Mouse (Mus musculus) heart, postnatal 0 days (tissue): ENCODE results near the gene Acss3. TPM values are rescaled to one million over a fixed set of nuclear protein-coding genes. Genes with fewer than 3 reads are reported as not detected.

Experiments used
- ATAC-seq: fragments of 200-750 bp; cut with Nextera tagmentation; 2 replicates; pipeline ENCODE4 v1.8.0; 2017; ENCODE audit warnings: low read depth, moderate number of reproducible peaks, moderate library complexity; ENCODE audit not compliant: insufficient read depth
- DNase-seq: peaks from one replicate; pipeline ENCODE4 v3.0.0-alpha.2; 2016; ENCODE audit warnings: low spot score
- H3K27ac ChIP-seq: fragments of 300-500 bp; sonication (generic); 2 replicates; pipeline ENCODE4 v1.5.1; 2014; ENCODE audit warnings: low read depth, mild to moderate bottlenecking
- H3K27me3 ChIP-seq: fragments of 300-500 bp; sonication (generic); 2 replicates; pipeline ENCODE4 v1.6.1; 2014; ENCODE audit warnings: low read length, mixed read lengths; ENCODE audit not compliant: control insufficient read depth, insufficient read depth
- H3K36me3 ChIP-seq: fragments of 300-500 bp; sonication (generic); replicated peaks from 2 replicates; pipeline ENCODE4 v1.6.1; 2014; ENCODE audit warnings: low read length, mixed read lengths; ENCODE audit not compliant: control insufficient read depth, insufficient read depth
- H3K4me1 ChIP-seq: fragments of 300-500 bp; sonication (generic); 2 replicates; pipeline ENCODE4 v1.6.1; 2014; ENCODE audit warnings: antibody characterized with exemption; ENCODE audit not compliant: control insufficient read depth, insufficient read depth
- H3K4me2 ChIP-seq: fragments of 300-500 bp; sonication (generic); 2 replicates; pipeline ENCODE4 v1.6.1; 2014; ENCODE audit warnings: low read depth, mild to moderate bottlenecking, low read length, moderate library complexity
- H3K4me3 ChIP-seq: fragments of 300-500 bp; sonication (generic); 2 replicates; pipeline ENCODE4 v1.5.1; 2014; ENCODE audit warnings: low read depth, low read length
- H3K9ac ChIP-seq: fragments of 300-500 bp; sonication (generic); replicated peaks from 2 replicates; pipeline ENCODE4 v1.6.1; 2014; ENCODE audit warnings: low read depth, low read length, mixed read lengths
- H3K9me3 ChIP-seq: fragments of 300-500 bp; sonication (generic); replicated peaks from 2 replicates; pipeline ENCODE4 v1.6.1; 2016; ENCODE audit warnings: low read length; ENCODE audit not compliant: control insufficient read depth
- CTCF ChIP-seq: IDR thresholded peaks from 2 replicates; pipeline ENCODE4 v1.5.1; 2016; ENCODE audit warnings: antibody characterized with exemption, control low read depth, low read depth
- EP300 ChIP-seq: IDR thresholded peaks from 2 replicates; pipeline ENCODE4 v1.6.1; 2016; ENCODE audit warnings: antibody characterized with exemption, low read depth
- WGBS: fragments of 180-500 bp; shearing (Covaris S2); extraction: QIAGEN DNeasy Blood & Tissue Kit; methylation state at CpG from one replicate; pipeline ENCODE4 v1.1.7; 2014; 5-methylcytosine and 5-hydroxymethylcytosine counted together
- polyA plus RNA-seq: library from polyadenylated mRNA; unstranded; fragments of >200 nt; fragmentation: Nextera tagmentation; extraction: Ambion mirVana; gene quantifications from 2 replicates; pipeline ENCODE4 v1.2.1, GENCODE M21; 2015
- total RNA-seq: library from RNA; depleted of rRNA; stranded (reverse); fragments of >200 nt; gene quantifications from 2 replicates; pipeline ENCODE4 v1.2.3, GENCODE M21; 2014; ENCODE audit warnings: low replicate concordance

Gene Acss3
- total and polyA plus RNA-seq, 2 experiments from 2014 or later, result 4.9 to 5.7 TPM

GRCm38 (mm10) chr10:107115930-107116642 lies 7.4 kb downstream of the Acss3 start:
- Histone ChIP-seq H3K4me2 (no peak overlapping the region), H3K4me1 (peaks cover 5% of the 10 kb centered on the region; the same call in 1 of the 2 replicates), H3K27me3 (no peaks in the 10 kb centered on the region), H3K4me3 (no peak overlapping the region), H3K27ac (no peak overlapping the region), H3K9me3 (no peaks in the 10 kb centered on the region), H3K36me3 (no peaks in the 10 kb centered on the region), H3K9ac (no peak overlapping the region)
- no peak for ATAC-seq
- TF ChIP-seq EP300 (no peak), CTCF (no peak)
- DNase-seq, result no peak
- 32% methylated on average over 1 of the region's 1 CpGs for WGBS

GRCm38 (mm10) chr10:107115121-107115520 lies 8.3 kb downstream of the Acss3 start:
- Histone ChIP-seq H3K36me3 (no peaks in the 10 kb centered on the region), H3K4me2 (no peak overlapping the region), H3K27ac (no peak overlapping the region), H3K9ac (no peak overlapping the region), H3K9me3 (no peaks in the 10 kb centered on the region), H3K27me3 (no peaks in the 10 kb centered on the region), H3K4me3 (no peak overlapping the region), H3K4me1 (peaks cover 5% of the 10 kb centered on the region; the same call in 1 of the 2 replicates)
- TF ChIP-seq CTCF (no peak), EP300 (no peak)
- WGBS, result 48% methylated on average over 1 of the region's 1 CpGs
- no peak for DNase-seq
- ATAC-seq, result no peak

GRCm38 (mm10) chr10:107094452-107094851 lies 29.0 kb downstream of the Acss3 start:
- Histone ChIP-seq H3K27ac (no peak overlapping the region), H3K9ac (no peak overlapping the region), H3K9me3 (no peaks in the 10 kb centered on the region), H3K36me3 (no peaks in the 10 kb centered on the region), H3K27me3 (no peaks in the 10 kb centered on the region), H3K4me2 (no peak overlapping the region), H3K4me3 (no peak overlapping the region), H3K4me1 (no peaks in the 10 kb centered on the region)
- WGBS, result 60% methylated on average over 3 of the region's 3 CpGs
- DNase-seq (no peak), ATAC-seq (no peak)
- TF ChIP-seq CTCF (no peak), EP300 (no peak)

GRCm38 (mm10) chr10:107053846-107054624 lies 69.4 kb downstream of the Acss3 start:
- WGBS, result 63% methylated on average over 4 of the region's 4 CpGs
- Histone ChIP-seq H3K4me1 (0 out of 2 replicates have a peak, but pooled peaks cover 5% of the 10 kb centered on the region), H3K27me3 (no peaks in the 10 kb centered on the region), H3K4me3 (no peak overlapping the region), H3K36me3 (no peaks in the 10 kb centered on the region), H3K27ac (no peak overlapping the region), H3K9me3 (no peaks in the 10 kb centered on the region), H3K4me2 (no peak overlapping the region), H3K9ac (no peak overlapping the region)
- ATAC-seq, result no peak
- TF ChIP-seq EP300, result no peak
- TF ChIP-seq CTCF, result no peak
- DNase-seq, result no peak

- no peak for DNase-seq
- WGBS, result 51% methylated on average over 2 of the region's 2 CpGs
- 0 out of 2 replicates have a peak, but pooled peaks cover 5% of the 10 kb centered on the region for H3K4me1 ChIP-seq
- H3K36me3 ChIP-seq, result no peaks in the 10 kb centered on the region
- no peak for TF ChIP-seq EP300
- no peak for TF ChIP-seq CTCF
- H3K9ac ChIP-seq, result no peak overlapping the region
- no peak overlapping the region for H3K4me2 ChIP-seq
- no peak overlapping the region for H3K27ac ChIP-seq
- no peak overlapping the region for H3K4me3 ChIP-seq
- H3K27me3 ChIP-seq, result no peaks in the 10 kb centered on the region
- ATAC-seq, result no peak
- H3K9me3 ChIP-seq, result no peaks in the 10 kb centered on the region
Observed at GRCm38 (mm10) chr10:107050489-107050888, 73.0 kb downstream of the Acss3 start.
